In the genomic region with DNA sequence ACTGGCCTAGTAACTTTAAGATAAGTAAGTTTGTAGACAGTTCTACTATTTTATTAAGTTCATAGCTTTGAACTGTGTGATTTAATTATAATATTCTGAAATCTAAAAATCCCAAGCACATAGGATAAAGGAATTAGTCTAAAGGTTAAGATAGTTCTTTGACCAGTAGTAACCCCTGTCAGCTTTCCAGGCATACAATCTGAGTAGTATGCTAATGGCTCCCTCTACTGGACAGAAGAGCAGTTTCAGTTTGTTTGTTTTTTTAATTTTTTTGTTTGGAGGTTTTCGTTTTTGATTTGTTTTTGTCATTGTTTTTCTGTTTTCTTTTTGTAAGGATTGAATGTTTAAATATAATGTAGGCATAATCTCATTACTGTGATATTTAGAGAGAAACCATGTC, we compare ENCODE assay signal across 8 mouse cellular contexts. TPM values are rescaled to one million over a fixed set of nuclear protein-coding genes. Genes with fewer than 3 reads are reported as not detected.
DNase-seq lines count a peak whose midpoint lies in the region; ATAC-seq lines count a peak whose summit lies in the region.

No protein-coding gene starts in this region.

- H3K9me3 ChIP-seq in hindbrain, embryonic 12.5 days (replicated peaks): no peaks in the 10 kb centered on the region
- no peaks in the 10 kb centered on the region for H3K9me3 ChIP-seq in hindbrain, embryonic 13.5 days
- H3K9me3 ChIP-seq in hindbrain, embryonic 16.5 days (ENCODE audit: control insufficient read depth, low read length): no peaks in the 10 kb centered on the region
- H3K9me3 ChIP-seq in neural tube, embryonic 15.5 days (replicated peaks): no peaks in the 10 kb centered on the region

- DNase-seq in CD4-positive helper T cell, adult 2 months (ENCODE audit: low read depth, low spot score): peak; percentile 49
- peak; percentile 79 for DNase-seq in MN1 (ENCODE audit: low spot score)
- no peak for DNase-seq in ovary, postnatal 10 days (ENCODE audit: low spot score)
- no peak for DNase-seq in urinary bladder, postnatal 36 days (ENCODE audit: low spot score in 2 of 2)

- H3K9ac ChIP-seq in hindbrain, embryonic 12.5 days: no peak overlapping the region
- H3K9ac ChIP-seq in hindbrain, embryonic 13.5 days: no peak overlapping the region
- H3K9ac ChIP-seq in hindbrain, embryonic 16.5 days (ENCODE audit: low read depth, low read length): no peak overlapping the region
- H3K9ac ChIP-seq in neural tube, embryonic 15.5 days (replicated peaks): no peak overlapping the region

- no peak overlapping the region for H3K4me2 ChIP-seq in hindbrain, embryonic 12.5 days (replicated peaks)
- no peak overlapping the region for H3K4me2 ChIP-seq in hindbrain, embryonic 13.5 days
- no peak overlapping the region for H3K4me2 ChIP-seq in hindbrain, embryonic 16.5 days (ENCODE audit: low read length)
- H3K4me2 ChIP-seq in neural tube, embryonic 15.5 days: no peak overlapping the region

- 11% methylated on average over 1 of the region's 1 CpGs for WGBS in hindbrain, embryonic 12.5 days
- 4% methylated on average over 1 of the region's 1 CpGs for WGBS in hindbrain, embryonic 13.5 days
- 9% methylated on average over 1 of the region's 1 CpGs for WGBS in hindbrain, embryonic 16.5 days
- WGBS in neural tube, embryonic 15.5 days: 12% methylated on average over 1 of the region's 1 CpGs

- H3K4me1 ChIP-seq in hindbrain, embryonic 12.5 days: no peaks in the 10 kb centered on the region; the same call in 1 of the 2 replicates
- H3K4me1 ChIP-seq in hindbrain, embryonic 13.5 days (replicated peaks): peaks cover 12% of the 10 kb centered on the region
- no peaks in the 10 kb centered on the region for H3K4me1 ChIP-seq in hindbrain, embryonic 16.5 days (ENCODE audit: control insufficient read depth, insufficient read depth, low read depth, low read length)
- H3K4me1 ChIP-seq in neural tube, embryonic 15.5 days: peaks cover 14% of the 10 kb centered on the region; the same call in 1 of the 2 replicates

- H3K27me3 ChIP-seq in hindbrain, embryonic 12.5 days: no peaks in the 10 kb centered on the region
- H3K27me3 ChIP-seq in hindbrain, embryonic 13.5 days: no peaks in the 10 kb centered on the region
- no peaks in the 10 kb centered on the region for H3K27me3 ChIP-seq in hindbrain, embryonic 16.5 days (replicated peaks; ENCODE audit: control insufficient read depth, insufficient read depth, low read length)
- no peaks in the 10 kb centered on the region for H3K27me3 ChIP-seq in neural tube, embryonic 15.5 days (replicated peaks)

- ATAC-seq in hindbrain, embryonic 12.5 days (ENCODE audit: low FRiP score): 0 out of 2 replicates have a peak, but pooled peaks have one; percentile 48
- ATAC-seq in hindbrain, embryonic 13.5 days (ENCODE audit: low FRiP score): no peak
- peak; percentile 68; the same call in 1 of the 2 replicates for ATAC-seq in hindbrain, embryonic 16.5 days
- no peak for ATAC-seq in neural tube, embryonic 15.5 days (ENCODE audit: low FRiP score)

- no peaks in the 10 kb centered on the region for H3K36me3 ChIP-seq in hindbrain, embryonic 12.5 days
- no peaks in the 10 kb centered on the region for H3K36me3 ChIP-seq in hindbrain, embryonic 13.5 days
- H3K36me3 ChIP-seq in hindbrain, embryonic 16.5 days (ENCODE audit: control insufficient read depth, insufficient read depth, low read length): no peaks in the 10 kb centered on the region
- no peaks in the 10 kb centered on the region for H3K36me3 ChIP-seq in neural tube, embryonic 15.5 days

- no peak overlapping the region for H3K27ac ChIP-seq in hindbrain, embryonic 12.5 days
- H3K27ac ChIP-seq in hindbrain, embryonic 13.5 days: no peak overlapping the region
- no peak overlapping the region for H3K27ac ChIP-seq in hindbrain, embryonic 16.5 days (ENCODE audit: low read depth, low read length)
- H3K27ac ChIP-seq in neural tube, embryonic 15.5 days (replicated peaks): no peak overlapping the region

- no peak overlapping the region for H3K4me3 ChIP-seq in hindbrain, embryonic 12.5 days
- no peak overlapping the region for H3K4me3 ChIP-seq in hindbrain, embryonic 13.5 days
- H3K4me3 ChIP-seq in hindbrain, embryonic 16.5 days (ENCODE audit: low read length): no peak overlapping the region
- no peak overlapping the region for H3K4me3 ChIP-seq in neural tube, embryonic 15.5 days (replicated peaks)

RNA-seq across cellular contexts. Expression of gene Col4a3bp, which starts 51.2 kb away (rescaled TPM):
- 10.1 and 10.6 TPM in 2 replicates for polyA plus RNA-seq in hindbrain, embryonic 12.5 days (2016; fragmentation: Nextera tagmentation; extraction: Ambion mirVana)
- 8.0 and 8.8 TPM in 2 replicates for polyA plus RNA-seq in hindbrain, embryonic 13.5 days (2015; fragmentation: Nextera tagmentation; extraction: Ambion mirVana)
- 7.5 and 7.6 TPM in 2 replicates for polyA plus RNA-seq in hindbrain, embryonic 16.5 days (2015; fragmentation: Nextera tagmentation; extraction: Ambion mirVana)
- 9.0 and 10.0 TPM in 2 replicates for polyA plus RNA-seq in neural tube, embryonic 15.5 days (2015; fragmentation: Nextera tagmentation; extraction: Ambion mirVana)

RNA-seq across cellular contexts. Expression of gene Polk, which starts 51.2 kb away (rescaled TPM):
- polyA plus RNA-seq in hindbrain, embryonic 12.5 days (2016; fragmentation: Nextera tagmentation; extraction: Ambion mirVana): 7.4 and 8.8 TPM in 2 replicates
- polyA plus RNA-seq in hindbrain, embryonic 13.5 days (2015; fragmentation: Nextera tagmentation; extraction: Ambion mirVana): 5.4 and 5.7 TPM in 2 replicates
- polyA plus RNA-seq in hindbrain, embryonic 16.5 days (2015; fragmentation: Nextera tagmentation; extraction: Ambion mirVana): 7.4 and 7.9 TPM in 2 replicates
- polyA plus RNA-seq in neural tube, embryonic 15.5 days (2015; fragmentation: Nextera tagmentation; extraction: Ambion mirVana): 7.2 and 8.9 TPM in 2 replicates

Comparison
In these comparisons a context has a peak if more than half of its experiments do, and no peak if none do; other contexts are left out.
1. ATAC-seq: peak in hindbrain, embryonic 12.5 days (single experiment) and hindbrain, embryonic 16.5 days (single experiment); none in hindbrain, embryonic 13.5 days (single experiment) and neural tube, embryonic 15.5 days (single experiment).
2. DNase-seq: peak in CD4-positive helper T cell, adult 2 months (single experiment) and MN1 (single experiment); none in ovary, postnatal 10 days (single experiment) and urinary bladder, postnatal 36 days (0 of 2).